Mouse (Mus musculus) 3134 (cell line): ENCODE measurements around the gene Etfb.

Source experiments
- DNase-seq: peaks from one replicate; pipeline ENCODE4 v3.0.0-alpha.2; 2011; ENCODE audit warnings: low spot score; ENCODE audit not compliant: insufficient read length; ENCODE audit errors: extremely low read depth

Gene Etfb

GRCm38 (mm10) chr7:43490861-43491260 lies 47.0 kb downstream of the Etfb start:
- DNase-seq, result no peak

- no peak for DNase-seq
Observed at GRCm38 (mm10) chr7:43495343-43496021, 51.6 kb downstream of the Etfb start.
